Mouse (Mus musculus): ENCODE measurements around the gene Dpp9. TPM values are rescaled to one million over a fixed set of nuclear protein-coding genes. Genes with fewer than 3 reads are reported as not detected.
A peak's percentile ranks its signal among the peaks of the same experiment; 100 is the strongest.

The Dpp9 gene
- polyA plus RNA-seq, 1 experiment from 2014 or later = 21.4 TPM

- Histone ChIP-seq H3K27me3 (ENCODE audit: control insufficient read depth, insufficient read depth, low read length) (peaks cover 77% of the 10 kb centered on the region), H3K4me2 (peak overlapping the region; percentile 37), H3K4me3 (ENCODE audit: low read depth, low read length) (peak overlapping the region; percentile 18; the same call in 1 of the 2 replicates), H3K9ac (ENCODE audit: low read depth, low read length) (peak overlapping the region; percentile 28; the same call in 1 of the 2 replicates), H3K4me1 (ENCODE audit: control insufficient read depth, insufficient read depth, low read length) (peaks cover 3% of the 10 kb centered on the region; the same call in 1 of the 2 replicates), H3K27ac (ENCODE audit: low read depth, low read length) (no peak overlapping the region), H3K9me3 (replicated peaks; ENCODE audit: control insufficient read depth, low read length) (no peaks in the 10 kb centered on the region), H3K36me3 (ENCODE audit: control insufficient read depth, insufficient read depth, low read length) (no peaks in the 10 kb centered on the region)
- 0 out of 2 replicates have a peak, but pooled peaks have one; percentile 16 for ATAC-seq (replicated peaks; ENCODE audit: insufficient number of reproducible peaks, low FRiP score, low TSS enrichment)
- 2% methylated on average over 30 of the region's 30 CpGs for WGBS (ENCODE audit: insufficient replicate concordance)
These were observed 69.7 kb downstream of the Dpp9 start for GRCm38 (mm10) chr17:56148790-56149618.

GRCm38 (mm10) chr17:56148280-56148679 is 70.4 kb downstream of the Dpp9 start:
- Histone ChIP-seq H3K36me3 (ENCODE audit: control insufficient read depth, insufficient read depth, low read length) (no peaks in the 10 kb centered on the region), H3K4me3 (ENCODE audit: low read depth, low read length) (no peak overlapping the region), H3K27ac (ENCODE audit: low read depth, low read length) (no peak overlapping the region), H3K4me1 (ENCODE audit: control insufficient read depth, insufficient read depth, low read length) (peaks cover 3% of the 10 kb centered on the region; the same call in 1 of the 2 replicates), H3K27me3 (ENCODE audit: control insufficient read depth, insufficient read depth, low read length) (peaks cover 85% of the 10 kb centered on the region), H3K4me2 (no peak overlapping the region; the same call in 1 of the 2 replicates), H3K9ac (ENCODE audit: low read depth, low read length) (no peak overlapping the region), H3K9me3 (replicated peaks; ENCODE audit: control insufficient read depth, low read length) (no peaks in the 10 kb centered on the region)
- ATAC-seq (replicated peaks; ENCODE audit: insufficient number of reproducible peaks, low FRiP score, low TSS enrichment) = no peak
- 19% methylated on average over 9 of the region's 9 CpGs for WGBS (ENCODE audit: insufficient replicate concordance)

GRCm38 (mm10) chr17:56147420-56147819 is 71.3 kb downstream of the Dpp9 start:
- 53% methylated on average over 12 of the region's 12 CpGs for WGBS (ENCODE audit: insufficient replicate concordance)
- H3K36me3 ChIP-seq (ENCODE audit: control insufficient read depth, insufficient read depth, low read length) = no peaks in the 10 kb centered on the region
- no peak overlapping the region for H3K4me3 ChIP-seq (ENCODE audit: low read depth, low read length)
- ATAC-seq (replicated peaks; ENCODE audit: insufficient number of reproducible peaks, low FRiP score, low TSS enrichment) = no peak
- H3K27ac ChIP-seq (ENCODE audit: low read depth, low read length) = no peak overlapping the region
- H3K4me1 ChIP-seq (ENCODE audit: control insufficient read depth, insufficient read depth, low read length) = peaks cover 3% of the 10 kb centered on the region; the same call in 1 of the 2 replicates
- H3K4me2 ChIP-seq = no peak overlapping the region
- no peaks in the 10 kb centered on the region for H3K9me3 ChIP-seq (replicated peaks; ENCODE audit: control insufficient read depth, low read length)
- H3K9ac ChIP-seq (ENCODE audit: low read depth, low read length) = no peak overlapping the region
- H3K27me3 ChIP-seq (ENCODE audit: control insufficient read depth, insufficient read depth, low read length) = peaks cover 88% of the 10 kb centered on the region

GRCm38 (mm10) chr17:56146131-56146530 is 72.6 kb downstream of the Dpp9 start:
- no peak overlapping the region for H3K9ac ChIP-seq (ENCODE audit: low read depth, low read length)
- peaks cover 14% of the 10 kb centered on the region; the same call in 1 of the 2 replicates for H3K4me1 ChIP-seq (ENCODE audit: control insufficient read depth, insufficient read depth, low read length)
- no peak overlapping the region for H3K4me3 ChIP-seq (ENCODE audit: low read depth, low read length)
- WGBS (ENCODE audit: insufficient replicate concordance) = 16% methylated on average over 9 of the region's 9 CpGs
- H3K27me3 ChIP-seq (ENCODE audit: control insufficient read depth, insufficient read depth, low read length) = peaks cover 100% of the 10 kb centered on the region
- no peak overlapping the region for H3K27ac ChIP-seq (ENCODE audit: low read depth, low read length)
- H3K4me2 ChIP-seq = no peak overlapping the region
- H3K36me3 ChIP-seq (ENCODE audit: control insufficient read depth, insufficient read depth, low read length) = no peaks in the 10 kb centered on the region
- H3K9me3 ChIP-seq (replicated peaks; ENCODE audit: control insufficient read depth, low read length) = no peaks in the 10 kb centered on the region
- no peak for ATAC-seq (replicated peaks; ENCODE audit: insufficient number of reproducible peaks, low FRiP score, low TSS enrichment)

GRCm38 (mm10) chr17:56144546-56144945 is 74.2 kb downstream of the Dpp9 start:
- Histone ChIP-seq H3K4me3 (ENCODE audit: low read depth, low read length) (no peak overlapping the region), H3K27ac (ENCODE audit: low read depth, low read length) (no peak overlapping the region), H3K27me3 (ENCODE audit: control insufficient read depth, insufficient read depth, low read length) (peaks cover 100% of the 10 kb centered on the region), H3K4me2 (no peak overlapping the region), H3K4me1 (ENCODE audit: control insufficient read depth, insufficient read depth, low read length) (peaks cover 17% of the 10 kb centered on the region), H3K9ac (ENCODE audit: low read depth, low read length) (no peak overlapping the region), H3K9me3 (replicated peaks; ENCODE audit: control insufficient read depth, low read length) (no peaks in the 10 kb centered on the region), H3K36me3 (ENCODE audit: control insufficient read depth, insufficient read depth, low read length) (no peaks in the 10 kb centered on the region)
- ATAC-seq (replicated peaks; ENCODE audit: insufficient number of reproducible peaks, low FRiP score, low TSS enrichment) = no peak
- WGBS (ENCODE audit: insufficient replicate concordance) = 70% methylated on average over 9 of the region's 9 CpGs

- H3K4me1 ChIP-seq (ENCODE audit: control insufficient read depth, insufficient read depth, low read length) = peaks cover 17% of the 10 kb centered on the region
- under 1% methylated on average over 47 of the region's 47 CpGs for WGBS (ENCODE audit: insufficient replicate concordance)
- ATAC-seq (replicated peaks; ENCODE audit: insufficient number of reproducible peaks, low FRiP score, low TSS enrichment) = no peak
- peaks cover 94% of the 10 kb centered on the region for H3K27me3 ChIP-seq (ENCODE audit: control insufficient read depth, insufficient read depth, low read length)
- H3K4me2 ChIP-seq = peak overlapping the region; percentile 66
- H3K9me3 ChIP-seq (replicated peaks; ENCODE audit: control insufficient read depth, low read length) = no peaks in the 10 kb centered on the region
- H3K9ac ChIP-seq (ENCODE audit: low read depth, low read length) = 0 out of 2 replicates have a peak overlapping the region, but pooled peaks have one; percentile 17
- peak overlapping the region; percentile 36 for H3K4me3 ChIP-seq (ENCODE audit: low read depth, low read length)
- H3K27ac ChIP-seq (ENCODE audit: low read depth, low read length) = no peak overlapping the region
- H3K36me3 ChIP-seq (ENCODE audit: control insufficient read depth, insufficient read depth, low read length) = no peaks in the 10 kb centered on the region
These were observed 76.8 kb downstream of the Dpp9 start for GRCm38 (mm10) chr17:56141702-56142605.

- Histone ChIP-seq H3K4me2 (peak within 1 kb of the TSS; percentile 98), H3K9me3 (replicated peaks; ENCODE audit: control insufficient read depth, low read length) (no peaks in the 10 kb centered on the region), H3K4me3 (ENCODE audit: low read depth, low read length) (peak within 1 kb of the TSS; percentile 67), H3K4me1 (ENCODE audit: control insufficient read depth, insufficient read depth, low read length) (peaks cover 17% of the 10 kb centered on the region), H3K36me3 (ENCODE audit: control insufficient read depth, insufficient read depth, low read length) (no peaks in the 10 kb centered on the region), H3K9ac (ENCODE audit: low read depth, low read length) (peak within 1 kb of the TSS; percentile 50), H3K27me3 (ENCODE audit: control insufficient read depth, insufficient read depth, low read length) (peaks cover 82% of the 10 kb centered on the region), H3K27ac (ENCODE audit: low read depth, low read length) (no peak within 1 kb of the TSS)
- ATAC-seq (replicated peaks; ENCODE audit: insufficient number of reproducible peaks, low FRiP score, low TSS enrichment) = no peak
- 2% methylated on average over 76 of the region's 79 CpGs for WGBS (ENCODE audit: insufficient replicate concordance)
These were observed 78.7 kb downstream of the Dpp9 start, which contains the start of gene Sema6b for GRCm38 (mm10) chr17:56139858-56140595. Gene Sema6b, minus strand, starts transcription at chr17:56140343.

- Histone ChIP-seq H3K4me2 (peak overlapping the region; percentile 98), H3K36me3 (ENCODE audit: control insufficient read depth, insufficient read depth, low read length) (no peaks in the 10 kb centered on the region), H3K4me1 (ENCODE audit: control insufficient read depth, insufficient read depth, low read length) (peaks cover 20% of the 10 kb centered on the region), H3K9ac (ENCODE audit: low read depth, low read length) (no peak overlapping the region), H3K9me3 (replicated peaks; ENCODE audit: control insufficient read depth, low read length) (no peaks in the 10 kb centered on the region), H3K4me3 (ENCODE audit: low read depth, low read length) (peak overlapping the region; percentile 67), H3K27me3 (ENCODE audit: control insufficient read depth, insufficient read depth, low read length) (peaks cover 77% of the 10 kb centered on the region), H3K27ac (ENCODE audit: low read depth, low read length) (no peak overlapping the region)
- 8% methylated on average over 16 of the region's 21 CpGs for WGBS (ENCODE audit: insufficient replicate concordance)
- ATAC-seq (replicated peaks; ENCODE audit: insufficient number of reproducible peaks, low FRiP score, low TSS enrichment) = no peak
These were observed 79.3 kb downstream of the Dpp9 start for GRCm38 (mm10) chr17:56139355-56139754.
